ENCODE assay signal across 8 mouse cellular contexts in genomic region chr16:85807626-85808025, GRCm38 (mm10). TPM values are rescaled to one million over a fixed set of nuclear protein-coding genes. Genes with fewer than 3 reads are reported as not detected.
DNase-seq lines count a peak whose midpoint lies in the region; ATAC-seq and TF ChIP-seq lines count a peak whose summit lies in the region.
"Had no signal": no experiment of that assay in that cellular context is flagged by ENCODE, and none has a peak within 500 bp of the region (broad histone marks: within the 10 kb centered on the region; RNA-seq: fewer than 3 reads in every experiment).

No protein-coding gene starts in this region.

- peaks cover 12% of the 10 kb centered on the region for H3K27me3 ChIP-seq in liver, embryonic 14.5 days (ENCODE audit: control insufficient read depth, insufficient read depth, low read length)
- H3K27me3 ChIP-seq: embryonic facial prominence, embryonic 12.5 days had no signal

- TF ChIP-seq CTCF in liver, embryonic 14.5 days (IDR thresholded peaks at IDR 0.05; ENCODE audit: low read depth): peak; percentile 25; the same call in 1 of the 2 replicates

- no peaks in the 10 kb centered on the region for H3K36me3 ChIP-seq in liver, embryonic 14.5 days (replicated peaks; ENCODE audit: control insufficient read depth, insufficient read depth, low read depth)
- H3K36me3 ChIP-seq: embryonic facial prominence, embryonic 12.5 days had no signal

- H3K4me1 ChIP-seq in liver, embryonic 14.5 days (replicated peaks; ENCODE audit: control insufficient read depth in 2 of 2, insufficient read depth in 2 of 2, low read length in 1 of 2): no peaks in the 10 kb centered on the region

- no peak for ATAC-seq in liver, embryonic 14.5 days (ENCODE audit: insufficient read depth)

- WGBS in liver, embryonic 14.5 days (ENCODE audit: insufficient replicate concordance): 8% methylated on average over 2 of the region's 2 CpGs

- no peak overlapping the region for H3K4me2 ChIP-seq in liver, embryonic 14.5 days (ENCODE audit: low read depth)
- H3K4me2 ChIP-seq: embryonic facial prominence, embryonic 12.5 days had no signal

- no peak for TF ChIP-seq EP300 in liver, embryonic 14.5 days (IDR thresholded peaks at IDR 0.05; ENCODE audit: low read depth)

- DNase-seq in right cerebral cortex, adult 18-20 months: peak; percentile 27
- no peak for DNase-seq in right cerebral cortex, postnatal 36 days (ENCODE audit: low spot score in 2 of 2)
- peak; percentile 5 for DNase-seq in c-Kit-positive CD71-positive TER-119-positive erythroid progenitor cells, embryonic 14.5 days (ENCODE audit: low spot score)
- peak; percentile 57 to 67 for DNase-seq in gastrocnemius, adult 8-10 months (ENCODE audit: low spot score in 2 of 2)
- peak; percentile 83 for DNase-seq in kidney, adult 9 months
- no peak for DNase-seq in liver, embryonic 14.5 days (ENCODE audit: low read depth in 3 of 3, low spot score in 3 of 3)
- DNase-seq in right cerebral cortex, postnatal 4 days: peak; percentile 71

- no peak overlapping the region for H3K27ac ChIP-seq in liver, embryonic 14.5 days
- H3K27ac ChIP-seq: embryonic facial prominence, embryonic 12.5 days had no signal

- no peak overlapping the region for H3K9ac ChIP-seq in liver, embryonic 14.5 days (replicated peaks)
- H3K9ac ChIP-seq: embryonic facial prominence, embryonic 12.5 days had no signal

- no peaks in the 10 kb centered on the region for H3K9me3 ChIP-seq in liver, embryonic 14.5 days (ENCODE audit: control insufficient read depth, low read length)
- H3K9me3 ChIP-seq: embryonic facial prominence, embryonic 12.5 days had no signal

- no peak overlapping the region for H3K4me3 ChIP-seq in liver, embryonic 14.5 days (ENCODE audit: insufficient read depth in 1 of 2, low read depth in 2 of 2, low read length in 2 of 2)
- H3K4me3 ChIP-seq: embryonic facial prominence, embryonic 12.5 days had no signal

RNA-seq across cellular contexts. Expression of gene Adamts1, which starts 4.7 kb away (rescaled TPM):
- total RNA-seq in gastrocnemius, adult 8-10 months (2022): 10 to 100 TPM; 20.0 to 27.3 (median 24.0) TPM
- 2.9 and 3.9 TPM in 2 replicates for polyA plus RNA-seq in liver, embryonic 14.5 days (2012; rRNA removed)
- 4.2 and 4.6 TPM in 2 replicates for polyA plus RNA-seq in liver, embryonic 14.5 days (2014; fragmentation: Nextera tagmentation; extraction: Ambion mirVana)

Comparison
In these comparisons a context has a peak if more than half of its experiments do, and no peak if none do; other contexts are left out.
1. DNase-seq: peak in right cerebral cortex, adult 18-20 months (single experiment), c-Kit-positive CD71-positive TER-119-positive erythroid progenitor cells, embryonic 14.5 days (single experiment), gastrocnemius, adult 8-10 months (2 of 2), kidney, adult 9 months (single experiment) and right cerebral cortex, postnatal 4 days (single experiment); none in right cerebral cortex, postnatal 36 days (0 of 2) and liver, embryonic 14.5 days (0 of 3).